Mouse (Mus musculus): Measurements from ENCODE around the gene Rpl41.

DNA sequence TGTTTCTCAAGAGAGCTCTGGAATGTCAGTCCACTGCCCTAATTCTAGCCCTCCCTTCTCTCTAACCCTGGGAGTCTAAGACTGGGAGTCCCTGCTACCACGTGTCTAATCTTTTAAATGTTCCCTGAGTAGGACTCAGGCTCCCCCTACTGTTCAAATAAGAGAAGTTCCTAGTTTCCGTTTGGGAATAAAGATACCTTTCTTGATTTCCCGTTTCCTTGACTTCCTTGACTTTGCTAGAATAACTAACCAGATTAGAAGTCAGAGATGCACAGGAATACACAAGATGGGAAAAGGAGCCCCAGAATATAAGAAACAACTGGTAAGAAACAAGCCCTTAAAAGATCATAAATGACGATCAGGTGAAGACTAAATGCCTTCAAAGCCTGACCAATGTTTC lies 2.7 kb downstream of the Rpl41 start:
- TF ChIP-seq POLR2A (IDR thresholded peaks at IDR 0.05; ENCODE audit: low read depth, low read length) = no peak
- TF ChIP-seq CTCF (IDR thresholded peaks at IDR 0.05; ENCODE audit: borderline replicate concordance, insufficient read depth, low read length) = no peak

Data from embryonic fibroblast, embryonic 13.5 days (primary cell).